Mouse (Mus musculus) midbrain, embryonic 16.5 days (tissue): Measurements from ENCODE around the gene 1810037I17Rik. TPM values are rescaled to one million over a fixed set of nuclear protein-coding genes. Genes with fewer than 3 reads are reported as not detected.
"Not testable (repeated sequence)": the region's sequence is repeated elsewhere in the genome, so short reads cannot be mapped to it uniquely, and the experiment has no call there.

ENCODE experiments used
- ATAC-seq: fragments of 200-750 bp; cut with Nextera tagmentation; 2 replicates; pipeline ENCODE4 v1.8.0; 2017; ENCODE audit warnings: moderate TSS enrichment
- H3K27ac ChIP-seq: fragments of 300-500 bp; sonication (generic); 2 replicates; pipeline ENCODE4 v1.5.1; 2014; ENCODE audit warnings: mild to moderate bottlenecking, low read length, mixed read lengths
- H3K27me3 ChIP-seq: fragments of 300-500 bp; sonication (generic); 2 replicates; pipeline ENCODE4 v1.6.1; 2014; ENCODE audit warnings: low read depth, low read length, mixed read lengths; ENCODE audit not compliant: control insufficient read depth, insufficient read depth
- H3K36me3 ChIP-seq: fragments of 300-500 bp; sonication (generic); 2 replicates; pipeline ENCODE4 v1.6.1; 2014; ENCODE audit warnings: mild to moderate bottlenecking, low read length, moderate library complexity, mixed read lengths; ENCODE audit not compliant: control insufficient read depth, insufficient read depth
- H3K4me1 ChIP-seq: fragments of 300-500 bp; sonication (generic); 2 replicates; pipeline ENCODE4 v1.6.1; 2014; ENCODE audit warnings: mild to moderate bottlenecking, low read length, mixed read lengths; ENCODE audit not compliant: control insufficient read depth, insufficient read depth
- H3K4me2 ChIP-seq: fragments of 300-500 bp; sonication (generic); 2 replicates; pipeline ENCODE4 v1.6.1; 2014; ENCODE audit warnings: mild to moderate bottlenecking, low read length, mixed read lengths
- H3K4me3 ChIP-seq: fragments of 300-500 bp; sonication (generic); 2 replicates; pipeline ENCODE4 v1.5.1; 2014; ENCODE audit warnings: low read depth, mild to moderate bottlenecking, low read length, moderate library complexity, mixed read lengths
- H3K9ac ChIP-seq: fragments of 300-500 bp; sonication (generic); 2 replicates; pipeline ENCODE4 v1.6.1; 2014; ENCODE audit warnings: low read depth, low read length, mixed read lengths
- H3K9me3 ChIP-seq: fragments of 300-500 bp; sonication (generic); replicated peaks from 2 replicates; pipeline ENCODE4 v1.6.1; 2014; ENCODE audit warnings: mild to moderate bottlenecking, low read length, mixed read lengths; ENCODE audit not compliant: control insufficient read depth, poor library complexity, severe bottlenecking
- WGBS: fragments of 180-500 bp; shearing (Covaris S2); extraction: QIAGEN DNeasy Blood & Tissue Kit; methylation state at CpG from one replicate; pipeline ENCODE4 v1.1.7; 2014; 5-methylcytosine and 5-hydroxymethylcytosine counted together
- polyA plus RNA-seq: library from polyadenylated mRNA; unstranded; fragments of >200 nt; fragmentation: Nextera tagmentation; extraction: Ambion mirVana; gene quantifications from 2 replicates; pipeline ENCODE4 v1.2.1, GENCODE M21; 2015

Gene 1810037I17Rik
- polyA plus RNA-seq, 1 experiment from 2014 or later, result 69.9 TPM

- no peaks in the 10 kb centered on the region for H3K36me3 ChIP-seq
- 78% methylated on average over 8 of the region's 8 CpGs for WGBS
- peaks cover 9% of the 10 kb centered on the region for H3K4me1 ChIP-seq
- H3K27me3 ChIP-seq, result no peaks in the 10 kb centered on the region
- no peaks in the 10 kb centered on the region for H3K9me3 ChIP-seq
- H3K9ac ChIP-seq, result no peak overlapping the region
- H3K4me3 ChIP-seq, result no peak overlapping the region
- no peak overlapping the region for H3K27ac ChIP-seq
- no peak overlapping the region for H3K4me2 ChIP-seq
- no peak for ATAC-seq
Measured at GRCm38 (mm10) chr3:122921676-122922527, 2.1 kb upstream of the 1810037I17Rik start.

- Histone ChIP-seq H3K27me3 (no peaks in the 10 kb centered on the region), H3K36me3 (no peaks in the 10 kb centered on the region), H3K27ac (no peak overlapping the region), H3K9me3 (no peaks in the 10 kb centered on the region), H3K9ac (no peak overlapping the region), H3K4me3 (no peak overlapping the region), H3K4me1 (peaks cover 9% of the 10 kb centered on the region), H3K4me2 (peak overlapping the region; percentile 53; the same call in 1 of the 2 replicates)
- WGBS, result 72% methylated on average over 7 of the region's 7 CpGs
- ATAC-seq, result no peak
Measured at GRCm38 (mm10) chr3:122923147-122923546, 856 bp upstream of the 1810037I17Rik start.

GRCm38 (mm10) chr3:122929723-122930122, 5.7 kb downstream of the 1810037I17Rik start:
- no peaks in the 10 kb centered on the region for H3K9me3 ChIP-seq
- WGBS, result 94% methylated on average over 6 of the region's 6 CpGs
- H3K4me1 ChIP-seq, result peaks cover 9% of the 10 kb centered on the region
- no peak overlapping the region for H3K4me3 ChIP-seq
- H3K27me3 ChIP-seq, result no peaks in the 10 kb centered on the region
- H3K9ac ChIP-seq, result no peak overlapping the region
- H3K4me2 ChIP-seq, result no peak overlapping the region
- no peak for ATAC-seq
- no peak overlapping the region for H3K27ac ChIP-seq
- peaks cover 3% of the 10 kb centered on the region; the same call in 1 of the 2 replicates for H3K36me3 ChIP-seq

GRCm38 (mm10) chr3:122932466-122932865, 8.5 kb downstream of the 1810037I17Rik start:
- H3K4me1 ChIP-seq, result no peaks in the 10 kb centered on the region
- 85% methylated on average over 1 of the region's 1 CpGs for whole genome bisulfite sequencing
- no peak for ATAC-seq
- H3K36me3 ChIP-seq, result peaks cover 6% of the 10 kb centered on the region; the same call in 1 of the 2 replicates
- H3K4me3 ChIP-seq, result no peak overlapping the region
- no peaks in the 10 kb centered on the region for H3K9me3 ChIP-seq
- H3K27me3 ChIP-seq, result no peaks in the 10 kb centered on the region
- H3K27ac ChIP-seq, result no peak overlapping the region
- no peak overlapping the region for H3K4me2 ChIP-seq
- no peak overlapping the region for H3K9ac ChIP-seq

- H3K9me3 ChIP-seq, H3K36me3 ChIP-seq, H3K27ac ChIP-seq, H3K4me1 ChIP-seq, H3K27me3 ChIP-seq, H3K4me3 ChIP-seq, H3K4me2 ChIP-seq, H3K9ac ChIP-seq, ATAC-seq: not testable (repeated sequence)
- 71% methylated on average over 13 of the region's 13 CpGs for WGBS
Measured at GRCm38 (mm10) chr3:122937176-122937575, 13.2 kb downstream of the 1810037I17Rik start.

DNA sequence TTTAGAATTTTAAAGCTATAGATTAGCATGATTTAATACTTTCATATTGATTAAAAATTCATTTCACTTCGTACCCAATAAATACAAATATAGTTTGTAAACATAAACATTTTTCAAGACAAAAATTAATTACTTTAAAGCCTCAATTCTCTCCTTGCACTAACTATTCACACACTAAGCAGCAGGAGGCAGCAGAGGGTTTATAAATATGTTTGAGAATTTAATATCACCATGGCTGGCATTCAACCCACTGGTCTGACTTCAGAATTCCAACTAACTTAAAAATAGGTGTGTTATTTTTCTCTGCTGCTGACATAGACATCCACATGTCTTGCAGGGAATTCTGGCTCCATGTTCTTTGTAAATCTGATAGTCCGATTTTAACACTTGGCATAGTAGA, 15.2 kb downstream of the 1810037I17Rik start:
- no peak overlapping the region for H3K27ac ChIP-seq

GRCm38 (mm10) chr3:122943387-122943890, 19.4 kb downstream of the 1810037I17Rik start:
- Histone ChIP-seq H3K4me2 (no peak overlapping the region), H3K27ac (no peak overlapping the region), H3K27me3 (no peaks in the 10 kb centered on the region), H3K36me3 (no peaks in the 10 kb centered on the region), H3K9me3 (no peaks in the 10 kb centered on the region), H3K4me3 (no peak overlapping the region), H3K4me1 (no peaks in the 10 kb centered on the region), H3K9ac (no peak overlapping the region)
- 78% methylated on average over 6 of the region's 6 CpGs for WGBS
- ATAC-seq, result no peak

More for the DNA sequence above, 15.2 kb downstream of the 1810037I17Rik start:
- 81% methylated on average over 2 of the region's 2 CpGs for WGBS
- no peak overlapping the region for H3K9ac ChIP-seq
- no peak for ATAC-seq
- H3K9me3 ChIP-seq, result no peaks in the 10 kb centered on the region
- no peaks in the 10 kb centered on the region for H3K27me3 ChIP-seq
- no peak overlapping the region for H3K4me2 ChIP-seq
- 0 out of 2 replicates have a peak, but pooled peaks cover 4% of the 10 kb centered on the region for H3K36me3 ChIP-seq
- no peak overlapping the region for H3K4me3 ChIP-seq
- no peaks in the 10 kb centered on the region for H3K4me1 ChIP-seq

DNA sequence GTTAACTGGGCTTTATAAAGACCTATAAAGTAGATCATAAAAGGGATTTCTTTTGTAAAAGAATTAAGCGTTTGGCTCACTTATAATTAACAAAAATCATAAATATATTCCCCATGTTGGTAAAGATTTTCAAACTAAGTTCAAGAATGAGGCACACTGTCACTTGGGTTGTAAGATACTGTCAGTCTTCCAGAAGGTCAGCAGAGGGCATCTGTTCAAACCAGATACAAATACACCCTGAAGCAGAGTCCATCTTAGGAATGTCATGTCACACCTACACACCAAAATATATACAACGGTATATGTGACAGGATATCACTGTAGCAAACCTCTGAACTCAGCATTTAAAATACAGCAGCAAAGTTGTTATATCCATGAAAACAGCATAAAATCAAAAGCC, 26.1 kb downstream of the 1810037I17Rik start:
- Histone ChIP-seq H3K4me1 (no peaks in the 10 kb centered on the region), H3K9me3 (no peaks in the 10 kb centered on the region), H3K27me3 (no peaks in the 10 kb centered on the region), H3K27ac (no peak overlapping the region), H3K4me3 (no peak overlapping the region), H3K9ac (no peak overlapping the region), H3K4me2 (no peak overlapping the region), H3K36me3 (peaks cover 11% of the 10 kb centered on the region)
- whole genome bisulfite sequencing, result 99% methylated on average over 2 of the region's 2 CpGs
- ATAC-seq, result no peak

DNA sequence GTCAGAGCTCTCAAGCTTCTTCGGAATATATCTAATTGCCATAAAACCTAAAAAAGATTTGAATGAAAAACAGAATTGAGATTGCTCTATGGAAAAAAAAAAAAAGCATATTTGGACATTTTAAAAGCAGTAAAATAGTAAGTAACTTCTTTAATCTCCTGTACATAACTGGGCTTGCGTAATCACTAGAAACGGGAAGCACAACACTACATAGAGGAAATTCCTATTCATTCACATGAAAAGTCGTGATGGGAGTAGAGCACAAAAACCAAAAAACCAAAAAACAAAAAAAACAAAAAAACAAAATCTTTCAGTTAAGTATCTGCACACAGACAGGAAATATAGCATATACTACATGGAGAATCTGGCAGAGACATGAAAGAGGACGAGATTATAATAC, 40.3 kb downstream of the 1810037I17Rik start:
- Histone ChIP-seq H3K27ac (no peak overlapping the region), H3K4me3 (no peak overlapping the region), H3K4me1 (no peaks in the 10 kb centered on the region), H3K27me3 (no peaks in the 10 kb centered on the region), H3K9ac (no peak overlapping the region), H3K36me3 (peaks cover 8% of the 10 kb centered on the region; the same call in 1 of the 2 replicates), H3K9me3 (no peaks in the 10 kb centered on the region), H3K4me2 (no peak overlapping the region)
- 90% methylated on average over 5 of the region's 5 CpGs for WGBS
- ATAC-seq, result no peak
